Mouse (Mus musculus) liver, embryonic 14.5 days (tissue): ENCODE data around the gene Actr1b. TPM values are rescaled to one million over a fixed set of nuclear protein-coding genes. Genes with fewer than 3 reads are reported as not detected.

ENCODE experiments used
- ATAC-seq: fragments of 200-750 bp; cut with Nextera tagmentation; 2 replicates; pipeline ENCODE4 v1.8.0; 2017; ENCODE audit warnings: moderate number of reproducible peaks, mild to moderate bottlenecking, moderate library complexity; ENCODE audit not compliant: insufficient read depth
- DNase-seq, 3 experiments: peaks; one replicate each; pipeline ENCODE4 v3.0.0-alpha.2; 2012 to 2013; ENCODE audit warnings: low read depth in 3 of 3, low spot score in 3 of 3
- H3K27ac ChIP-seq: fragments of 300-500 bp; sonication (generic); 2 replicates; pipeline ENCODE4 v1.5.1; 2014; ENCODE audit warnings: moderate library complexity, mild to moderate bottlenecking, control low read depth, inconsistent platforms
- H3K27me3 ChIP-seq: fragments of 300-500 bp; sonication (generic); 2 replicates; pipeline ENCODE4 v1.6.1; 2014; ENCODE audit warnings: mild to moderate bottlenecking, low read length, moderate library complexity; ENCODE audit not compliant: control insufficient read depth, insufficient read depth
- H3K36me3 ChIP-seq: fragments of 300-500 bp; sonication (generic); replicated peaks from 2 replicates; pipeline ENCODE4 v1.6.1; 2014; ENCODE audit warnings: low read depth; ENCODE audit not compliant: control insufficient read depth, insufficient read depth
- H3K4me1 ChIP-seq, 2 experiments: fragments of 200-500 bp in 1 of 2; fragments of 300-500 bp in 1 of 2; sonication (generic) in 1 of 2; replicated peaks; 2 replicates each; pipeline ENCODE4 v1.6.1; 2012 to 2014; ENCODE audit warnings: antibody characterized with exemption in 1 of 2, inconsistent platforms in 1 of 2, low read length in 1 of 2; ENCODE audit not compliant: control insufficient read depth in 2 of 2, insufficient read depth in 2 of 2
- H3K4me2 ChIP-seq: fragments of 300-500 bp; sonication (generic); 2 replicates; pipeline ENCODE4 v1.6.1; 2014; ENCODE audit warnings: low read depth, mild to moderate bottlenecking, control low read depth, moderate library complexity
- H3K4me3 ChIP-seq, 2 experiments: fragments of 200-500 bp in 1 of 2; fragments of 300-500 bp in 1 of 2; sonication (generic) in 1 of 2; 2 replicates each; pipeline ENCODE4 v1.5.1; 2012 to 2014; ENCODE audit warnings: low read depth in 2 of 2, low read length in 2 of 2, mild to moderate bottlenecking in 2 of 2, control low read depth in 1 of 2, inconsistent platforms in 1 of 2, moderate library complexity in 1 of 2; ENCODE audit not compliant: insufficient read depth in 1 of 2
- H3K9ac ChIP-seq: fragments of 300-500 bp; sonication (generic); replicated peaks from 2 replicates; pipeline ENCODE4 v1.6.1; 2014; ENCODE audit warnings: mild to moderate bottlenecking, control low read depth, moderate library complexity
- H3K9me3 ChIP-seq: fragments of 300-500 bp; sonication (generic); 2 replicates; pipeline ENCODE4 v1.6.1; 2016; ENCODE audit warnings: low read length, mixed read lengths; ENCODE audit not compliant: control insufficient read depth
- CTCF ChIP-seq: IDR thresholded peaks from 2 replicates; pipeline ENCODE4 v1.5.1; 2016; ENCODE audit warnings: antibody characterized with exemption, low read depth, control low read depth
- EP300 ChIP-seq: IDR thresholded peaks from 2 replicates; pipeline ENCODE4 v1.6.1; 2016; ENCODE audit warnings: antibody characterized with exemption, low read depth
- WGBS: fragments of 180-500 bp; shearing (Covaris S2); extraction: QIAGEN DNeasy Blood & Tissue Kit; methylation state at CpG from one replicate; pipeline ENCODE4 v1.1.7; 2014; ENCODE audit not compliant: insufficient replicate concordance; 5-methylcytosine and 5-hydroxymethylcytosine counted together
- polyA plus RNA-seq, 2 experiments: library from polyadenylated mRNA; depleted of rRNA in 1 of 2; stranded (reverse) in 1 of 2; unstranded in 1 of 2; fragments of >200 nt; fragmentation: Nextera tagmentation in 1 of 2; extraction: Ambion mirVana in 1 of 2; gene quantifications; 2 replicates each; pipeline versions ENCODE4 v1.2.1 to v1.2.3; 2012 to 2014

Gene Actr1b
- polyA plus RNA-seq, 2 experiments = 21.4 to 27.5 TPM

- Histone ChIP-seq H3K4me3 (no peak overlapping the region), H3K9me3 (no peaks in the 10 kb centered on the region), H3K36me3 (peaks cover 16% of the 10 kb centered on the region), H3K27me3 (no peaks in the 10 kb centered on the region), H3K4me2 (peak overlapping the region; percentile 72; the same call in 1 of the 2 replicates), H3K27ac (no peak overlapping the region), H3K9ac (no peak overlapping the region), H3K4me1 (peaks cover 6 to 15% of the 10 kb centered on the region in 2 experiments)
- no peak for TF ChIP-seq EP300
- TF ChIP-seq CTCF = no peak
- ATAC-seq (no peak), DNase-seq (no peak)
- 73% methylated on average over 3 of the region's 3 CpGs for WGBS
Measured at GRCm38 (mm10) chr1:36707797-36708196, 6.4 kb downstream of the Actr1b start.

GRCm38 (mm10) chr1:36707166-36707565, 7.1 kb downstream of the Actr1b start:
- H3K27ac ChIP-seq = no peak overlapping the region
- no peak overlapping the region for H3K4me3 ChIP-seq
- H3K4me1 ChIP-seq = peaks cover 6 to 15% of the 10 kb centered on the region in 2 experiments
- 69% methylated on average over 2 of the region's 2 CpGs for WGBS
- no peak overlapping the region for H3K9ac ChIP-seq
- H3K4me2 ChIP-seq = no peak overlapping the region
- no peak for DNase-seq
- H3K27me3 ChIP-seq = no peaks in the 10 kb centered on the region
- TF ChIP-seq CTCF = no peak
- no peak for TF ChIP-seq EP300
- peaks cover 19% of the 10 kb centered on the region for H3K36me3 ChIP-seq
- H3K9me3 ChIP-seq = no peaks in the 10 kb centered on the region
- no peak for ATAC-seq

- 67% methylated on average over 5 of the region's 5 CpGs for WGBS
- no peak for ATAC-seq
- Histone ChIP-seq H3K4me3 (no peak overlapping the region), H3K36me3 (peaks cover 29% of the 10 kb centered on the region), H3K4me2 (no peak overlapping the region), H3K27me3 (no peaks in the 10 kb centered on the region), H3K9ac (no peak overlapping the region), H3K27ac (no peak overlapping the region), H3K4me1 (peaks cover 0 to 4% of the 10 kb centered on the region in 2 experiments; a peak in 2 of 4 replicates), H3K9me3 (no peaks in the 10 kb centered on the region)
- TF ChIP-seq CTCF (no peak), EP300 (no peak)
- DNase-seq = no peak
Measured at GRCm38 (mm10) chr1:36697030-36697429, 17.2 kb downstream of the Actr1b start.

GRCm38 (mm10) chr1:36696411-36696810, 17.8 kb downstream of the Actr1b start:
- no peak overlapping the region for H3K4me3 ChIP-seq
- H3K9ac ChIP-seq = no peak overlapping the region
- H3K36me3 ChIP-seq = peaks cover 29% of the 10 kb centered on the region
- WGBS = 65% methylated on average over 6 of the region's 6 CpGs
- no peaks in the 10 kb centered on the region for H3K27me3 ChIP-seq
- no peaks in the 10 kb centered on the region for H3K9me3 ChIP-seq
- DNase-seq (no peak), ATAC-seq (no peak)
- TF ChIP-seq CTCF (0 out of 2 replicates have a peak, but pooled peaks have one; percentile 2), EP300 (no peak)
- no peak overlapping the region for H3K27ac ChIP-seq
- peaks cover 0 to 5% of the 10 kb centered on the region in 2 experiments; a peak in 2 of 4 replicates for H3K4me1 ChIP-seq
- H3K4me2 ChIP-seq = no peak overlapping the region

- Histone ChIP-seq H3K9ac (no peak overlapping the region), H3K4me3 (no peak overlapping the region), H3K4me1 (peaks cover 6 to 10% of the 10 kb centered on the region in 2 experiments; a peak in 3 of 4 replicates), H3K27ac (no peak overlapping the region), H3K36me3 (peaks cover 14% of the 10 kb centered on the region), H3K4me2 (no peak overlapping the region), H3K27me3 (no peaks in the 10 kb centered on the region), H3K9me3 (no peaks in the 10 kb centered on the region)
- 69% methylated on average over 6 of the region's 6 CpGs for WGBS
- ATAC-seq = no peak
- TF ChIP-seq EP300 = no peak
- DNase-seq = no peak
Measured at GRCm38 (mm10) chr1:36694871-36695270, 19.4 kb downstream of the Actr1b start.
